Mouse (Mus musculus): ENCODE measurements around the gene Serpina3k.
"Not testable (repeated sequence)": the region's sequence is repeated elsewhere in the genome, so short reads cannot be mapped to it uniquely, and the experiment has no call there.

Gene Serpina3k

GRCm38 (mm10) chr12:104338226-104338625 is at the start of gene Serpina3k, which contains the start of gene Serpina3m:
Serpina3k (plus strand) TSS chr12:104338486.
Serpina3m (plus strand) TSS chr12:104338486.
- in situ Hi-C loops (cut with MboI; ENCODE audit: unreplicated experiment in 2 of 2) = not testable (repeated sequence)

GRCm38 (mm10) chr12:104289872-104290271 is 48.4 kb upstream of the Serpina3k start:
- in situ Hi-C loops (cut with MboI; ENCODE audit: unreplicated experiment in 2 of 2) = no loop called here

- in situ Hi-C loops (cut with MboI; ENCODE audit: unreplicated experiment in 2 of 2) = no loop called here
Observed at GRCm38 (mm10) chr12:104293963-104294362, 44.3 kb upstream of the Serpina3k start.

GRCm38 (mm10) chr12:104298049-104298448 is 40.2 kb upstream of the Serpina3k start:
- in situ Hi-C loops (cut with MboI; ENCODE audit: unreplicated experiment in 2 of 2) = no loop called here

- in situ Hi-C loops (cut with MboI; ENCODE audit: unreplicated experiment in 2 of 2) = no loop called here
Observed at GRCm38 (mm10) chr12:104305991-104306390, 32.3 kb upstream of the Serpina3k start.

GRCm38 (mm10) chr12:104314253-104314652 is 24.0 kb upstream of the Serpina3k start, which contains the start of gene Serpina3j:
Serpina3j (plus strand) TSS chr12:104314553.
- in situ Hi-C loops (cut with MboI; ENCODE audit: unreplicated experiment in 2 of 2) = no loop called here

- in situ Hi-C loops (cut with MboI; ENCODE audit: unreplicated experiment in 2 of 2) = no loop called here
Observed at GRCm38 (mm10) chr12:104322454-104322853, 15.8 kb upstream of the Serpina3k start.

GRCm38 (mm10) chr12:104331701-104332100 is 6.6 kb upstream of the Serpina3k start:
- in situ Hi-C loops (cut with MboI; ENCODE audit: unreplicated experiment in 2 of 2) = no loop called here

GRCm38 (mm10) chr12:104336873-104337272 is 1.4 kb upstream of the Serpina3k start:
- in situ Hi-C loops (cut with MboI; ENCODE audit: unreplicated experiment in 2 of 2) = not testable (repeated sequence)

- in situ Hi-C loops (cut with MboI; ENCODE audit: unreplicated experiment in 2 of 2) = no loop called here
Observed at GRCm38 (mm10) chr12:104338705-104339104, 419 bp downstream of the Serpina3k start.

GRCm38 (mm10) chr12:104342489-104342888 is 4.2 kb downstream of the Serpina3k start:
- in situ Hi-C loops (cut with MboI; ENCODE audit: unreplicated experiment in 2 of 2) = not testable (repeated sequence)

GRCm38 (mm10) chr12:104345181-104345580 is 6.9 kb downstream of the Serpina3k start:
- in situ Hi-C loops (cut with MboI; ENCODE audit: unreplicated experiment in 2 of 2) = no loop called here

- in situ Hi-C loops (cut with MboI; ENCODE audit: unreplicated experiment in 2 of 2) = no loop called here
Observed at GRCm38 (mm10) chr12:104345707-104346106, 7.4 kb downstream of the Serpina3k start.

GRCm38 (mm10) chr12:104347091-104347490 is 8.8 kb downstream of the Serpina3k start:
- in situ Hi-C loops (cut with MboI; ENCODE audit: unreplicated experiment in 2 of 2) = no loop called here

- in situ Hi-C loops (cut with MboI; ENCODE audit: unreplicated experiment in 2 of 2) = loop anchor here in 1 of 2 experiments (5.0 kb wide), 1 partner anchor 130 kb away; no protein-coding TSS in a partner anchor
Observed at GRCm38 (mm10) chr12:104351812-104352211, 13.5 kb downstream of the Serpina3k start.

GRCm38 (mm10) chr12:104356006-104356405 is 17.7 kb downstream of the Serpina3k start:
- in situ Hi-C loops (cut with MboI; ENCODE audit: unreplicated experiment in 2 of 2) = no loop called here

GRCm38 (mm10) chr12:104369986-104370385 is 31.7 kb downstream of the Serpina3k start:
- in situ Hi-C loops (cut with MboI; ENCODE audit: unreplicated experiment in 2 of 2) = loop anchor here in 1 of 2 experiments (10.0 kb wide), 1 partner anchor 235 kb away; no protein-coding TSS in a partner anchor

GRCm38 (mm10) chr12:104377179-104377578 is 38.9 kb downstream of the Serpina3k start:
- in situ Hi-C loops (cut with MboI; ENCODE audit: unreplicated experiment in 2 of 2) = not testable (repeated sequence)

GRCm38 (mm10) chr12:104378351-104378750 is 40.1 kb downstream of the Serpina3k start:
- in situ Hi-C loops (cut with MboI; ENCODE audit: unreplicated experiment in 2 of 2) = not testable (repeated sequence)

GRCm38 (mm10) chr12:104378815-104379214 is 40.5 kb downstream of the Serpina3k start:
- in situ Hi-C loops (cut with MboI; ENCODE audit: unreplicated experiment in 2 of 2) = not testable (repeated sequence)

GRCm38 (mm10) chr12:104379856-104380255 is 41.6 kb downstream of the Serpina3k start:
- in situ Hi-C loops (cut with MboI; ENCODE audit: unreplicated experiment in 2 of 2) = no loop called here

GRCm38 (mm10) chr12:104381071-104381604 is 42.9 kb downstream of the Serpina3k start:
- in situ Hi-C loops (cut with MboI; ENCODE audit: unreplicated experiment in 2 of 2) = not testable (repeated sequence)

All from v-Abl transformed pro-B cells (cell line).